Mouse (Mus musculus): ENCODE results near the gene Tmem207. TPM values are rescaled to one million over a fixed set of nuclear protein-coding genes. Genes with fewer than 3 reads are reported as not detected.

Gene Tmem207
- polyA plus RNA-seq, 1 experiment: 0.25 TPM

DNA sequence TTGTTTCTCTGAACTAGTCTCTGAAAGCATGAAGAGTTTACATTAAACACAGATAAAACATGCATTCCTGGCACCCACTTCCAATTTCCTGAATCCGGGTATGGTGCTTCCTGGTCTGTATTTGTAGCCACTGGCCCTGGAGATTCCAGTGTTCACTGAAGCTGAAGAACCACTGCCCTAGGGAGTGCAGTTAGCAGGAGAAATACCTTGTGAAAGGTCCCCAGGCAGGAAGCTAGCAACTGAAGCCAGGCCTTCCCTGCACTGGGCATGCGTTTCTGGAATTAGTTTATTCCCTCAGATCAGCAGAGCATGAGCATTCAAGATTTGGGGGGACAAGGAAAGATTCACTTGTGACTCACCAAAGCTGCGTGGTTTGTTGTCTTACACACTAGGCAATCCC, 72.4 kb downstream of the Tmem207 start:
- TF ChIP-seq CTCF (IDR thresholded peaks at IDR 0.05; ENCODE audit: borderline replicate concordance, extremely low read depth, insufficient read depth, insufficient read length): no peak
- TF ChIP-seq POLR2A (IDR thresholded peaks at IDR 0.05; ENCODE audit: borderline replicate concordance, extremely low read depth, insufficient read depth, insufficient read length, poor library complexity, severe bottlenecking): no peak
- DNase-seq (ENCODE audit: low read depth): no peak

Other genes with a start within 250 kb of the Tmem207 start
- gene Cldn1, start 154.9 kb downstream of the Tmem207 start, polyA plus RNA-seq (2012; rRNA removed): 4.8 and 7.4 TPM in 2 replicates
- gene Cldn16, start 63.6 kb downstream of the Tmem207 start, polyA plus RNA-seq (2012; rRNA removed): not detected in 2 replicates
- gene Il1rap, start 54.9 kb upstream of the Tmem207 start, polyA plus RNA-seq (2012; rRNA removed): 4.0 and 6.7 TPM in 2 replicates

All from brain, embryonic 14.5 days (tissue).